Mouse (Mus musculus) left cerebral cortex, adult 2 months (tissue): ENCODE data around the gene Tjp2. TPM values are rescaled to one million over a fixed set of nuclear protein-coding genes. Genes with fewer than 3 reads are reported as not detected.
A peak's percentile ranks its signal among the peaks of the same experiment; 100 is the strongest.
"Not testable (repeated sequence)": the region's sequence is repeated elsewhere in the genome, so short reads cannot be mapped to it uniquely, and the experiment has no call there.

Experiments
- DNase-seq, 2 experiments: peaks; one replicate each; pipeline ENCODE4 v3.0.0; 2021 to 2022; ENCODE audit warnings: low spot score in 2 of 2, mixed read lengths in 1 of 2; ENCODE audit errors: extremely low spot score in 1 of 2
- H3K27ac ChIP-seq: fragments of 200-600 bp; 2 replicates; pipeline ENCODE4 v1.8.1; 2022
- H3K4me3 ChIP-seq: fragments of 200-600 bp; 2 replicates; pipeline ENCODE4 v1.8.1; 2022
- CTCF ChIP-seq: fragments of 200-600 bp; IDR thresholded peaks from 2 replicates; pipeline ENCODE4 v1.8.1; 2022; ENCODE audit warnings: antibody characterized with exemption, mild to moderate bottlenecking, moderate library complexity
- intact Hi-C: fragments of 180-260 bp; cut with DNase I; formaldehyde crosslinking; loops from one replicate; pipeline ENCODE4 v1.15.1; 2025
- total RNA-seq, 2 experiments: library from RNA; stranded (reverse); gene quantifications; 2 replicates each; pipeline ENCODE4 v1.2.3; 2021

Tjp2 gene
- total RNA-seq, 2 experiments from 2014 or later, result 16.5 to 19.1 TPM

GRCm38 (mm10) chr19:24103802-24104201, 121.0 kb downstream of the Tjp2 start:
- Histone ChIP-seq H3K4me3 (no peak overlapping the region), H3K27ac (no peak overlapping the region)
- DNase-seq, result no peak
- no peak for TF ChIP-seq CTCF
- intact Hi-C loops, result no loop called here

- intact Hi-C loops, result no loop called here
- Histone ChIP-seq H3K27ac (no peak overlapping the region), H3K4me3 (no peak overlapping the region)
- DNase-seq, result no peak
- no peak for TF ChIP-seq CTCF
These were observed 122.2 kb downstream of the Tjp2 start for GRCm38 (mm10) chr19:24102562-24103126.

DNA sequence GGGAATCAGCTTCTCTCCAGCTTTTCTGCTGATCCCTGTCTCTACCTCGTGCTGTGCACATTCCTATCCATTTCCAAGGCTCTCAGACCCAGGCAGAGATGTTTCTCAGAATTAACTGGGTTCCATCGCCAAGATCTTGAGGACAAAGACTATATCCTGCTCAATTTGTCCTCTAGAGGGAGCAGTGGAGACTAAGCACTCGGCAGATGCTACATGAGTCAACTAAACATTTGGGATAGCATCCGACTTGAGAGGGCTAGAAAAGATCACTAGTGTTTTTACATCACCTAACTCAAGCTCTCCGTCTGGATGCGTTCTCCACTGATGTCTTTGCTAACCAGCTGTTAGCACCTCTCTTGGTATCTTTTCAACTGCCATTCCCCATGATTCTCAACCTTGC, 123.6 kb downstream of the Tjp2 start:
- no peak overlapping the region for H3K27ac ChIP-seq
- no peak for DNase-seq
- H3K4me3 ChIP-seq, result no peak overlapping the region
- intact Hi-C loops, result no loop called here
- TF ChIP-seq CTCF, result peak; percentile 64

DNA sequence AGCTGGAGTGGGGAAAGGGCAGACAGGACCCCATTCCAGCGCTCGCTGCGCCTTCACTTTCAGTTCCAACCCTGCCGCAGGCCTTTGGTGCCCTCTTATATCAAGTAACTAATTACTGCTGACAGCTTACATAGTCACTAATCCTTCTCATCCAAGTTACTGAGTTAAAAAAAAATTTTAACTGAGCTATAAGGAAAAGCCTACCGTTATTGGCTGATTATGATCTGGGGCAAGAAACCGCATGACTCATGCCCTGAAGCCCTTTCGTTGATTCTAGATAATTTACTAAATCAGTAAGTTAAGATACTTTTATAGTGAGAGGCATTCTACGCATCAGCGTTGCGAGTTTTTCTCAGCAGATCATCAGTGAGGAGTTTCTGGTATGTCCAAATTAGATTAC, 126.1 kb downstream of the Tjp2 start:
- TF ChIP-seq CTCF, result no peak
- intact Hi-C loops, result no loop called here
- Histone ChIP-seq H3K4me3 (no peak overlapping the region), H3K27ac (no peak overlapping the region)
- no peak for DNase-seq

- intact Hi-C loops, result no loop called here
- Histone ChIP-seq H3K27ac (no peak overlapping the region), H3K4me3 (no peak overlapping the region)
- no peak for TF ChIP-seq CTCF
- DNase-seq, result peak in 1 of 2 experiments; percentile 18
These were observed 127.0 kb downstream of the Tjp2 start for GRCm38 (mm10) chr19:24097666-24098455.

DNA sequence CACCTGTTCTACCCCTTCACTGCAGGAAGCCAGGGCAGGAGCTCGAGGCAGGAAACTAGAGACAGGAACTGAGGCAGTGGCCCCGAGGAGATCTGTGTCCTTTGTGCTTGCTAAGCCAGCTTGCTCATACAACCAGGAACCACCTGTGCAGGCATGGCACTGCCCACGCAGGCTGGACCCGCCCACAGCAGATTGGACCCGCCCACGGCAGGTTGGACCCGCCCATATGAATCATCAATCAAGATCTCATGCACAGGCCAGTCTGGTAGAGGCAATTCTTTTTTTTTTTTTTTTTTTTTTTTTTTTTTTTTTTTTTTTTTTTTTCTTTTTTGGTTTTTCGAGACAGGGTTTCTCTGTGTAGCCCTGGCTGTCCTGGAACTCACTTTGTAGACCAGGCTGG, 132.8 kb downstream of the Tjp2 start:
- DNase-seq, intact Hi-C loops, H3K27ac ChIP-seq, H3K4me3 ChIP-seq: not testable (repeated sequence)

- DNase-seq, result no peak
- no peak for TF ChIP-seq CTCF
- intact Hi-C loops, result no loop called here
- H3K27ac ChIP-seq, result no peak overlapping the region
- H3K4me3 ChIP-seq, result no peak overlapping the region
These were observed 134.5 kb downstream of the Tjp2 start for GRCm38 (mm10) chr19:24090366-24090765.

GRCm38 (mm10) chr19:24085306-24085705, 139.5 kb downstream of the Tjp2 start:
- TF ChIP-seq CTCF, result no peak
- DNase-seq, result no peak
- H3K4me3 ChIP-seq, result no peak overlapping the region
- H3K27ac ChIP-seq, result no peak overlapping the region
- intact Hi-C loops, result no loop called here

DNA sequence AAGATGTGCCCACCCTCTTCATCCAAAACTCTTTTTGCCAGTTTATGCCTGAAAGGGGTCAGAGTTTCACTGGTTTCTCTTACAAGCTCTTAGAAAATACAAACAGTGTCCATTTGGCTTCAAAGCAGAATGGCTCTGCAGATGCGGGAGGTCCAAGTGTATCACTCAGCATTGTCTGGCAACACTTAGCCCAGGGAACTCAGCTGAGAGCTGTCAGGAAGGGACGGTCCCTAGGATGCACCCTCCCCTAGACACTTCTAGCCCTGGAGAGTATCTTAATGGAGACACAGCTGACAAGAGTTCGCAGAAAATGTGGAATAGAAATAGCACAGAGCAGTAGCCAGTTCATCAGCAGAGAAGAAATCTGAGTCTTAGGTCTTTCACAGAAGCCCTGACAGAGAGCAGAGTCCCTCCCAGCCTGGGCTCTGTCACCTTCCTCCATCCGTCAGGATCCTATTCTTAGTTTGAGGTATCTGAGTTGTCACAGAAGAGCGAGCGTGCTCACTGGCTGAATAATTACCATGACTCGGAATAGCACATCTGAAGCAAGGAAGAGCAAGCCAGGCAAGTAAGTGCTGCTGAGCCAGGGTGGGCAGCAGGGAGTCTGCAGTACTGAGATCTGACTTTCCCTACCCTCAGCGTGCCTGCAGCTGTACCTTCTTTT, 144.3 kb downstream of the Tjp2 start:
- Histone ChIP-seq H3K4me3 (no peak overlapping the region), H3K27ac (no peak overlapping the region)
- intact Hi-C loops, result no loop called here
- TF ChIP-seq CTCF, result no peak
- DNase-seq, result no peak

DNA sequence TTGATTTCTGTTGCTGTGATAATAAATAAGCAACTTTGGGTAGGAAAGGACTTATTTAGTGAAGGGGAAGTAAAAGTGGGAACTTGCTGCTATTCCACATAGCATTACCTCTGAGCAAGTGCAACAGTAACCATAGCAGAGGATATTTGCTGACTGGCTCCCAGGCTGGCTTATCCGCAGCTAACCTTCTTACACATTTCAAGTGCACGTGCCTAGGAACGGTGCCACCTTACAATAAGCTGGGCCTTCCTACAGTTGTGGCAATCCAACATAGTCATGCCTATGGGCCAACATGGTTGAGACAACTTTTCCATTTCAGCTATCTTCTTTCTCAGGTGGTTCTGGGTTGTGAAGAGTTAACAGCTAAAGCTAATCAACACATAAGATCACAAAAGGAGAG, 147.2 kb downstream of the Tjp2 start:
- Histone ChIP-seq H3K4me3 (no peak overlapping the region), H3K27ac (no peak overlapping the region)
- no peak for TF ChIP-seq CTCF
- intact Hi-C loops, result no loop called here
- no peak for DNase-seq

DNA sequence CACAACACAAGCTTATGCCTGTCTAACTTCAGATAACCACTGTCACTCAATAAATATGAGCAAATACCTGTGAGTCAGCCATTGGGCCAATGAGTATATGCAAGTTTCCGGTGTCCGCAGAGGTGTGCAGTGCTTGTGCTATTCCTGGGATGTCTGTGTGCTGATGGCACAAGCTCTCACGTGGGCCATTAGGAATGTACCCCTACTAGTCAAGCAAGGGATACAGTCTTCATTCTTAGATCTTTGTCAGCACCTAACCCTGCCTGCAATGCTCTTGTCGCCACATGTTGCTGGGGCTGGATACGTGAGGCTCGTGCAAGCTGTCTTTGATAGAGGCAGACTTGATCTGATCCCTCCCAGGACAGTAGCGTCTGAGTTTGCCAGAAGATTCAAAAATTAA, 148.3 kb downstream of the Tjp2 start:
- H3K4me3 ChIP-seq, result no peak overlapping the region
- intact Hi-C loops, result no loop called here
- no peak overlapping the region for H3K27ac ChIP-seq
- no peak for DNase-seq
- TF ChIP-seq CTCF, result no peak

DNA sequence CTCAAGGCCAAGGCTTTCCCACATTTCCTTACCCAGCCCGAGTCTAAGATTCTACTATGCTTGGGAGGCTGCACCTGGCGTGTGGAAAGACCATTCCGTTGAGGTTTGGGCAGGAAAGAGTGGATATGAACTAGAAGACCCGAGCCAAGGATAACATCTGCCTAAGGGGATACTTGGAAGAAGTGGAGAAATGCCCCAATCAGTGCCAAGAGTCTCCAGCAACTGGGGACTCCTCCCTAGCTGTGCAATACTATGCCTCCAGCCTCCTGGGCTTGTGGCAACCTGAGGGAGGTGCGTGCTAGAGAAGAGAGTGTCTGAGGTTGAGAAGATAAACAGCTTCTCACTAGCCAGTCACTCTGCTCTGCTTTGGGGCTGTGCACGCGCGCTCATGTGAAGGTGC, 148.9 kb downstream of the Tjp2 start:
- DNase-seq, result no peak
- no peak overlapping the region for H3K4me3 ChIP-seq
- intact Hi-C loops, result no loop called here
- TF ChIP-seq CTCF, result no peak
- no peak overlapping the region for H3K27ac ChIP-seq

GRCm38 (mm10) chr19:24073155-24073554, 151.7 kb downstream of the Tjp2 start:
- intact Hi-C loops, result no loop called here
- Histone ChIP-seq H3K4me3 (no peak overlapping the region), H3K27ac (no peak overlapping the region)
- no peak for DNase-seq
- TF ChIP-seq CTCF, result no peak
